Mouse (Mus musculus): ENCODE measurements around the gene Flt3.
A peak's percentile ranks its signal among the peaks of the same experiment; 100 is the strongest.

Gene Flt3

DNA sequence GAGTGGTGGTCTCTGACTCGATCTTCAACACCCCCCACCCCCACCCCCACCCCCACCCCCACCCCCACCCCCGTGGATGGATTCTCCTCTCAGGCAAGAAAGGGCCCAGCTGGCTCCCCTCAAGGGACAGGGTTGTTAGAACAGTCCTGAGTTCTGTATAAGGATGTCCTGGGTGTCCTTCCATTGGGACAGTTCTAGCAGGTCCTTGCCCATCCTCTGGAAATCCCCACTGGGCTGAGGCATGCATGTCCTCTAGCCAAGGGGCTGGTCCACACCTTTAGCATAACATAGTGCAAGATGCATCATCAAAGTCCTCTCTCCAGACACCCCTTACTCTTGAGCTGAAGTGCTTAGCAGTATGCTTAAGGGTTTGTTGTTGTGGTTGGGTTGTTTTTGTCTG lies 90.5 kb downstream of the Flt3 start:
- no peak for DNase-seq (ENCODE audit: low spot score in 2 of 2)

- DNase-seq (ENCODE audit: low spot score in 2 of 2): no peak
These were observed 91.8 kb downstream of the Flt3 start for GRCm38 (mm10) chr5:147308451-147308850.

GRCm38 (mm10) chr5:147307398-147307785 lies 92.9 kb downstream of the Flt3 start:
- no peak for DNase-seq (ENCODE audit: low spot score in 2 of 2)

- DNase-seq (ENCODE audit: low spot score in 2 of 2): no peak
These were observed 93.5 kb downstream of the Flt3 start, which contains the start of gene Cdx2 for GRCm38 (mm10) chr5:147306638-147307397. Cdx2 (minus strand) TSS chr5:147307270.

- DNase-seq (ENCODE audit: low spot score in 2 of 2): no peak
These were observed 94.2 kb downstream of the Flt3 start for GRCm38 (mm10) chr5:147305856-147306637.

- no peak for DNase-seq (ENCODE audit: low spot score in 2 of 2)
These were observed 95.1 kb downstream of the Flt3 start for GRCm38 (mm10) chr5:147305166-147305565.

- DNase-seq (ENCODE audit: low spot score in 2 of 2): no peak
These were observed 95.8 kb downstream of the Flt3 start for GRCm38 (mm10) chr5:147304276-147305155.

GRCm38 (mm10) chr5:147302746-147303400 lies 97.4 kb downstream of the Flt3 start:
- no peak for DNase-seq (ENCODE audit: low spot score in 2 of 2)

DNA sequence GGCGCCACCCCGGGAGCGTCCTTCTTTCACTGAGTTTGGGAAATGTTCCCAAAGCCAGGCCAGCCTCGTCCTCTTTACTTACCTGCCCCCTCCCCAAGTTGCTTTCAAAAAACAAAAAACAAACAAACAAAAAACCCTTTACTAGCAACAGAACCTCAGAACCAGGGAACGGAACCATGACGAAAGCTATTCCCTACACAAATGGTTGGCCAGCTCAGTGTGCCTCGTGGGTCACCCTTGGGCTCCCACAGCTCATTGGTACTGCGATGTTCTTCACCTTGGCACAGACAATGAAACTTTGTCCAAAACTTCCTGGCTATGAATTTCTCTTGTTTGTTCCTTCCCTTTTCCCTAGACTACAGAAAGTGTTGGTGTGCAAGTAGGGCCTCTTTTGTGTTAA lies 98.1 kb downstream of the Flt3 start:
- DNase-seq (ENCODE audit: low spot score in 2 of 2): no peak

GRCm38 (mm10) chr5:147301781-147302070 lies 98.6 kb downstream of the Flt3 start:
- DNase-seq (ENCODE audit: low spot score in 2 of 2): no peak

DNA sequence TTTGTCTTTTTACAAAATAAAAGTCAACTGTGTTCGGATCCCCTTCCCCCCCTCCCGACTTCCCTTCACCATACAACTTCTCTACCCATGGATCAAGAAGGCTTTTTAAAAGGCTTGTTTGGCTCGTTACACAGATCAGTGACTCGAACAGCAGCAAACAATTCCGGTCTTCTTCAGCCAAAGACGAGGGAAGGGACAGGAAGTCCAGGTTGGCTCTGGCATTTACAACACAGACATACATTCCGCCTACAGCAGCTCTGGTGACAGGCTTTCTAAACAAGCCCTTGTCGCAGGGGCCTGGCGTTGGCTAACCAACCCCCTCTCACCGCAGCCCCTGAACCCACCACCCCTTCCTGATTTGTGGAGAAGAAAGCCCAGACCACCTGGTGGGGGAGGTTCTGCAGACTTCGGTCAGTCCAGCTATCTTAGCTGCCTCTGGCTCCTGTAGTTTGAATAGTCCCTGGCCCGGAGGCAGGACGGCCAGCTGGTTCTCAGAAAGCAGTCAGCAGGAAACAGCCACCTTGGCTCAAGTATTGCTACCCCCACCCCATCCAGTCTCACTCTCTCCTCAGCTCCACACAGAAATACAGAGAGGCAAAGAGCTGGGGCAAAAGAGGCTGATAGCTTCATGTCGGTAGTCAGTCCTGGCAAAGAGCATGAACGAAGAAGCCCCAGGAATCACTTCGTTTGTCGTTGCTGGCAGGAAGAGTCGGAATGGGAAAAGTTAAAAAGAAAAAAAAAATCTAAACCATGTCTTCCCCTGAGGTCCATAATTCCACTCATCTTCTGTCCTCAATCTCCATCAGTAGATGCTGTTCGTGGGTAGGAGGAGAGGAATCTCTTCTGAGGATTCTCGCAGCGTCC lies 99.1 kb downstream of the Flt3 start:
- no peak for DNase-seq (ENCODE audit: low spot score in 2 of 2)

- DNase-seq (ENCODE audit: low spot score in 2 of 2): no peak
These were observed 100.3 kb downstream of the Flt3 start for GRCm38 (mm10) chr5:147300001-147300363.

DNA sequence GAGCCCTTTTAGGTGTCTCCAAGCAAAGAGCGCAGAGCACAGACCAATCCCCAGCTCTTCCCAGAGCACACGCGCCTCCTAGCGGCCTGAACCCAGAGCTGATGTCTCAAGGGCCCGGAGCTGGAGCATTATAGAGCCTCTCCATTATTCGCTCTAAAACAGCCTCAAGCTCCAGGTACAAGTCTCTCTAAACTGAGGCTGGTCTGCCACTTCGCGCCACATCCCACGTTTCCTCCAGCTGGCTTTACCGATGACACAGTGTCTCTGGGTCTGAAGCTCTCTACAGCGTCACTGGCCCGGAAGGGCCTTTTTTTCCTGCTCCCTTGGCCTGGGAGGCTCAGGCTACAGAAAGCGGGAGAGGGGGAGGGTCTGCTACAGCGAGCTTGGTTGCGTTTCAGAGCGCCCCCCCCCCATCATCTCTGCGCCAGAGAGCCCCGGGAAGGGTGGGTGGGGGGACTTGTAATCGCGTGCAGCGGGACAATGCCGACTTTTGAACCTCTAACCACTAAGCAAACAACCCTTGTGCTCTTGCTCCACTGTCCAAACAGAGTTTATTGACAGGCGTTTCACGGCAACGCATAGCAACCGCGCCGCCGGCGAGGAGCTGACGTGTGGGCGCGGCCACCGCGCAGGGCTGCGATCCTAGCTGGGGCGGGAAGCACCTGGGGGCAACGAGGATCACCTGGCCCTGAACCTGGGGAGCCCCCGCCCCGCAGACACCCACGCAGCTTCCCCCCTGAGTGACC lies 100.9 kb downstream of the Flt3 start:
- no peak for DNase-seq (ENCODE audit: low spot score in 2 of 2)

DNA sequence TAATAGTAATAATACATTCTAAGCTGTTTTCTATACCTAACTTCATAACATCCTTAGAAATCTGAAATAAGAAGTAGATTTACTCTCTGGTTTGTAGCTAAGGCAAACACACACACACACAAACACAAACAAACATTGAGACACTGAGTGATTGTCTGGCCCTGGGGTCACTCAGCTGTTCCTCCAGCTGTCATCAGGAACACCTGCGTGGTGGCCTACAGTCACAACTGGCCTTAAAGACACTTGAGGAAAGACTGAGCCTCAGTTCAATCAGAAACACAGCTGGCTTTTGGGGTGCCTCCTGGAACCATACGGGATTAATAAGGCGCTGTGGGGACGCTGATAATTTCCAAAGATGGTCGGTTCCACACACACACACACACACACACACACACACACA lies 103.0 kb downstream of the Flt3 start:
- no peak for DNase-seq (ENCODE audit: low spot score in 2 of 2)

DNA sequence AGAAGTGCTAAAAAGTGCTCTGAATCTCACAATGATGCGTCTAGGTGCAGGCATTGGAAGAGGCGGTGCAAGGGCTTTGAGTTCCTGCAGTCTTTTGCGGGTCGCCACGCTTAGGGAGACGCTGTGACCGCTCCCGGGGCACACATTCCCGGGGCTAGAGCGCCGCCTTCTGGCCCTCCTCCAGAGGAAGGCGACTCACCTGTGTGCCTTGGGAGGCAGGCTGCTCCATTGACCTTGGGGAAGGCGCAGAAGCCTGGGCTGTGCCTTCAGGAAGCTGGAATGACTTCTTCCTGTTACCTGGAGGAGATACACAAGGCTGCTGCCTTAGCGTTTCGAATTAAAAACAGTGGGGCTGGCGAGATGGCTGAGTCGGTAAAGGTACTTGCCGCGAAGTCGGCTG lies 106.2 kb downstream of the Flt3 start:
- DNase-seq (ENCODE audit: low spot score in 2 of 2): no peak

DNA sequence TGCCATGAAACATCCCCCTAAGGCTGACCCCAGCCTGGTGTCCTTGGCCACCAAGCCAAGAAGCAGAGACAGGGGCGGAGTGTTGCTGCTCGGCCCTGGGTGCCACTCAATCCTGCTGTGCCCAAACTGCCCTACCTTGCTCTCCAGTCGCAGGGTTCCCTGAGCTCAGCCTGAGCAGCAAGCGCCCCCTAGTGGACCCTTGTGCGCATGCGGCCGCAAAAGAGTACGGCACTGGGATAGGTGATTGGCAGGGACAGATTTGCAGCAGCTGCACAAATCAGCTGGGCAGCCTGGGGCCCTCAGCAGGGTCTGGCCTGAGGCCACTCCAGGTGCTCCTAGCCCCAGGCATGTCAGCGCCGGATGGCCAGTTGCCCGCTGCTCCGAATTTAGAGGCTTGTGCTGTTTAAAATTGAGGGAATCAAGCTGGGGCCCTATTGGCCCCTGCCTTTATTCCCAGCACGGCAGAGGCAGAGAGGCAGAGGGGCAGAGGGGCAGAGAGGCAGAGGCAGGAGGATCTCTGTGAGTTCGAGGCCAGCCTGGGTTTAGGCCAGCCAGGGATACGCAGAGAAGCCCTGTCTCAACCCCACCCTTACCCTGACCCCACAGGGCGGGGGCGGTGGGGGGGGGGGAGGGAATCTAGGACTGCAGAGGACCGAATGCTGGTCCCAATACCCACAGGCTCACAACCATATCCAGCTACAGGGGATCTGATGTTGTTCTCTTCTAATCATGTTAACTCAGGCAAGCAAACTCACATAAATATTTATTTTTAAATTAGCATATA lies 107.0 kb downstream of the Flt3 start:
- DNase-seq (ENCODE audit: low spot score in 2 of 2): peak; percentile 51 to 55

DNA sequence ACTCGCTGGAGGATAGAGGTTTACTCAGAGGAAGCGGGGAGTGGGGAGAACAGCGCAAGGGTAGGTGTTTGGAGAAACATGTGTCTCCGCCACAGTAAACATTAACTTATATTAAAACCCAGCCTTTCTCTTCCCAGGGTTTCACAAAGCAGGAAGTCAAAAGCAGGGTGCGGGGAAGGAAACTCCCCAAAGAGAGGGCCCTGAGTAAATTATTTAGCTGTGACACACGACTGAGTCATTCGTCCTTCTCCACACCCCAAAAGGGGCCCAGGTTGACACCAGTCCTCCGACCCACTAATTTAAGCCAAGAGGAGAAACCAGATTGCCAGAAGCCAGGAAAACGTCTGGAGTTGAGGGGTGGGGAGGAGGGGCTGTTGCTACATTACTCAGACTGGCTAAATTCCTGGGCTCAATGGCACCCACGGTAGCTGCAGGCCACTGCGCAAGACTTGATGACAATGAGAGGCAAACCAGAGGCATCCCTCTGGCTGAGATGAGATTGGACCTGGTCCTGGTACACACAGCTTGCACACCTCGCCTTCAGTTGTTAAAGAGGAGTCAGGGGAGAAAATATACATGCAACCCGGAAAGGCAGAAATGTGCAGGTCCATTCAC lies 107.7 kb downstream of the Flt3 start:
- no peak for DNase-seq (ENCODE audit: low spot score in 2 of 2)

DNA sequence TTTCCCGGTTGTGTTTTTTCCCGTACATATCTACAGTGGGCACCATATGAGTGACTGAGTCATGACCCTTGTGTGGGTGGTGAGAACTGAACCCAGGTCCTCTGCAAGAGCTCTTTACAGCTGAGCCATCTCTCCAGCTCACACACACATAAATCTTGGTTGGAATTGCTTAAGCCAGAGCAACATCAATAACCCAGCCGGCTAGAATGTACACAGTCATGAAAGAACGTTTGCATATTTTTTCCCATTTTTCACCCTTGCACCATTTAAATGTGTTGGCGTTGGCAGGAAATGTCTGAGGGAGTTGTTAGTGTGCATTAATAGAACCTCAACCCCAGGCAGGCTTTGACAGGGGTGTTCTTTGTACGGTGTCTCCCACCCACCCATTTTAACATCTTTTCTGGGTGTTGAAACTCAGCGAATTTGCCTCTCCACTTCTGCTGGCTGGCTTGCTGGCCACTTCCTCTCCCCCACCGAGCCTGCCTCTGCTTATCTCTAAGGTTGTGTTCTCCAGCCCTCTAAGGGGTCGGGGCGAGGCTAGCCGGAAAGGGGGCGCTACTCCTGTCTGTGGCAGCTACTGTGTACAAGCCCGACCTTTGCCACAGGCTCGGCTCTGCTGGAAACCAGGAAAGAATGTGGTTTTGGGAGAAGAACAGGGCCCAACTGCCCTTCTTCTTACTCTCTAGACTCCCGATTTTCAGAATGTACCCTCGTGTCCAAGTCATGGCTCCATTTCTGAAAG lies 108.4 kb downstream of the Flt3 start:
- DNase-seq (ENCODE audit: low spot score in 2 of 2): no peak

All from frontal cortex, postnatal 36 days (tissue).